Mouse (Mus musculus) G1E-ER4 (cell line): ENCODE results near the gene E130208F15Rik. TPM values are rescaled to one million over a fixed set of nuclear protein-coding genes. Genes with fewer than 3 reads are reported as not detected.

Experiments used
- GATA1 ChIP-seq: IDR thresholded peaks from one replicate; pipeline ENCODE4 v1.8.0; 2012; ENCODE audit warnings: low read length, inconsistent platforms
- polyA plus RNA-seq: library from polyadenylated mRNA; stranded (reverse); fragments of >175 nt; gene quantifications from 2 replicates; pipeline ENCODE4 v1.2.3, GENCODE M21; 2012

The E130208F15Rik gene
- polyA plus RNA-seq, 1 experiment = 0.44 TPM

DNA sequence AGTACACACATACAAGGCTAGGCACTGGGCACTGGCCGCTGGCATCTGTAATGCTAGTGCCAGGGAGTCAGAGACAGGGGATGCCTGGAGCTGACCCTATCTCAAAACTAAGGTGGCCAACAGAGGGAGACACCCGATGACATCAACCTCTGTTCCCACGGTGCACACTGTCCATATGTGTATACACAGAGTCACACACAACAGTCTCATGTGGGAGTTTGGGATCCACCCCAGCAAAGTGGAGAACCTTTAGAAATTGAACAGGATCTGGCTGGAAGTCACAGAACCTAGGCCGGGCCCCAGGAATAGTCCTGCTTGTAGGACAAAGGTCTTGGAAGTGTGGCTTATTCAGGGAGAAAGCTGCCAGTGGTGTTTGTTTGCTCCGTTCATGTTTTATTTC, 27.2 kb upstream of the E130208F15Rik start:
- no peak for TF ChIP-seq GATA1

GRCm38 (mm10) chr7:30295103-30295502, 26.4 kb upstream of the E130208F15Rik start:
- no peak for TF ChIP-seq GATA1

DNA sequence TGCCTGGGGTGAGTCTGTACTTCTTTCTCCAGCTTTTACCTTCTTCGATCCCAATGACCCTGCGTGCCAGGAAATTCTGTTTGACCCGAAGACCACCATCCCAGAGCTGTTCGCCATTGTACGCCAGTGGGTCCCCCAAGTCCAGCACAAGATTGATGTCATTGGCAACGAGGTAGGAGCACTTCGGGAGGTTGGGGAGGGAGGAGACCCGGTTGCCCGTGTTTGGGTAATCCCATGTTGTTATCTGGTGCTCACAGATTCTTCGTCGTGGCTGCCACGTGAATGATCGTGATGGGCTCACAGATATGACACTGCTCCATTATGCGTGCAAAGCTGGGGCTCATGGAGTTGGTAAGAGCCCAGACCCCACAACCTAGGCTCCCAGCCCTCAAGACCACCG, 24.7 kb upstream of the E130208F15Rik start:
- TF ChIP-seq GATA1 = no peak

GRCm38 (mm10) chr7:30297266-30297665, 24.3 kb upstream of the E130208F15Rik start:
- no peak for TF ChIP-seq GATA1

DNA sequence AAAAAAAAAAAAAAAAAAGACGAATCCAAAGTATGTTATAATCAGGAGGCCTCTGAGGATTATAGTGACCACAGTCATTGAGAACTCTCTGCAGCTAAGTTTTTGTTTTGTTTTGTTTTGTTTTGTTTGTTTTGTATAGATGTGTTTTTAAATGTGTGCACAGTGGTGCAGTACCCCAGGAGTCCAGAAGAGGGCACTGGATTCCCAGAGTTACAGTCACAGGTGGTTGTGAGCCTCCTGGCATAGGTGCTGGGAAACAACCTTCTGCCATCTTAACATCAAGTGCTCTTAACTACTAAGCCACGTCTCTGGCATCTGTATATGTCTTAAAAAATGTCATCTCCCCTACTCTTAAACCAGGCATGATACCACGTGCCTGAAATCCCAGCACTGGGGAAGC, 20.6 kb upstream of the E130208F15Rik start:
- no peak for TF ChIP-seq GATA1

GRCm38 (mm10) chr7:30306083-30306779, 15.3 kb upstream of the E130208F15Rik start:
- no peak for TF ChIP-seq GATA1

GRCm38 (mm10) chr7:30308076-30309005, 13.2 kb upstream of the E130208F15Rik start, which contains the start of gene Alkbh6:
TSS of gene Alkbh6 (plus strand) at chr7:30308717.
- no peak for TF ChIP-seq GATA1

GRCm38 (mm10) chr7:30309395-30310129, 12.0 kb upstream of the E130208F15Rik start:
- no peak for TF ChIP-seq GATA1

DNA sequence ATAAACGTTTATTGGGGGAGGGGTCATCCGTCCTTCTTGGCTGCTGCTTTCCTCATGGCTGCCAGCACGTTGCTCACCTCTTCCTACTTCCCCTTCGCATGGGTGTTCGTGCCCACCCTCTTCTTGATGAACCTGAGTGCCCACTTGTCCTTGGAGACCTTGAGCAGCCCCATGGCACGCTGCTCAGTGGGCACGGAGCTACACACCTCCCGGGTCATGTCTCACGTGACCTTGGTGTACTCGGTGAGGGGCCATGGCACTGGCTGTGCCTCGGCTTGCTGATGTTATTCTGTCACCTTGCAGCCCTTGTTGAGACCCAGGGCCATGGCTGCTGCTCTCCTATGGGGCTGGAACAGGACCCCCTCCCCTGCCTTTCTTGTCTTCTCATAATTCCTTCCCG, 11.4 kb upstream of the E130208F15Rik start:
- TF ChIP-seq GATA1 = no peak

DNA sequence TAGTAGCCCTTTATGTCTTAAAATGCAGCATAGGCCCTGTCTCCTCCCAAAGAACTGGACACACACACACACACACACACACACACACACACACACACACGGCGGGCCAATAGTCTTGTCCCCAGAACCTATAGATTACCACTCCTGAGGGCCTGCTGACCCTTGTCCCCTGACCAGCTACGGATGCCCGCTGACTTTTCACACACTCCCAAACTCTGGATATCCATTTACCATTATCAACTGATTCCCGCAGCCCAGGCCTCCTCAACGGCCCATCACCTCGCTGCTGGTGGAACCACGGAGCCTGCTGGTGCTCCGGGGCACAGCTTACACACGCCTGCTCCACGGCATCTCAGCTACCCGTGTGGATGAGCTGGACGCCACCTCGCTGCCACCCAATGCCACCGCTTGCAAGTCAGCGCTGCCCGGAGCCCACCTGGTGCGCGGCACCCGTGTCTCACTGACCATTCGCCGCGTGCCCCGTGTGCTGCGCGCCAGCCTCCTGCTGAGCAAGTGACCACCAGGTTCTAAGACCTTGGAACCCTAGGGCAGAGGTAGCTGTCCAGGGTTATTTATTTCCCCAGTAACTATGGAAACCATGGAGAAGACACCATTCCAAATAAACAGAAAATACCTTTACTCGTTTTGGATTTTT, 7.7 kb upstream of the E130208F15Rik start:
- TF ChIP-seq GATA1 = no peak

DNA sequence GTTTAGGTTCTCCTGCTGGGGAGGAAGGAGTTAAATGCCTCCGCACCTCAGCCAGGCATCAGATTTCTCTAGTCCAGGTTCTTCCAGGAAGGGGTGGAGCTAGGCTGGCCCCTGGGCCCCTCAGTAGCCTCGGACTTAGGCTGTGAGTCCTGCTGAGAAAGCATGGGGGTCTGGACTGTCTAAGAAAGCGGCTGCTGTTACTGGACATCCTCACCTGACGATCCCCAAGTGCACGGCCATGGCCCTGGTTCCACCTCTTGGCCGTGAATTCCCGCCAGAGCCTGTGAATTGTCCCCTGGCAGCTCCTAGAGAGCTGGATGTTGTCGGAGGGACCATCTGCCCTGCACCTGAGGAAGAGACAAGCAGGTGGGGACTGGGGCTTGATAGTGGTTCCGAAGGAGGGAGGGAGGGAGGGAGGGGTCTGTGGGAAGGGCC, 6.8 kb upstream of the E130208F15Rik start, which contains the start of gene Syne4:
Syne4 (plus strand) TSS at position 87 of the 435 bp plus-strand sequence.
- no peak for TF ChIP-seq GATA1

DNA sequence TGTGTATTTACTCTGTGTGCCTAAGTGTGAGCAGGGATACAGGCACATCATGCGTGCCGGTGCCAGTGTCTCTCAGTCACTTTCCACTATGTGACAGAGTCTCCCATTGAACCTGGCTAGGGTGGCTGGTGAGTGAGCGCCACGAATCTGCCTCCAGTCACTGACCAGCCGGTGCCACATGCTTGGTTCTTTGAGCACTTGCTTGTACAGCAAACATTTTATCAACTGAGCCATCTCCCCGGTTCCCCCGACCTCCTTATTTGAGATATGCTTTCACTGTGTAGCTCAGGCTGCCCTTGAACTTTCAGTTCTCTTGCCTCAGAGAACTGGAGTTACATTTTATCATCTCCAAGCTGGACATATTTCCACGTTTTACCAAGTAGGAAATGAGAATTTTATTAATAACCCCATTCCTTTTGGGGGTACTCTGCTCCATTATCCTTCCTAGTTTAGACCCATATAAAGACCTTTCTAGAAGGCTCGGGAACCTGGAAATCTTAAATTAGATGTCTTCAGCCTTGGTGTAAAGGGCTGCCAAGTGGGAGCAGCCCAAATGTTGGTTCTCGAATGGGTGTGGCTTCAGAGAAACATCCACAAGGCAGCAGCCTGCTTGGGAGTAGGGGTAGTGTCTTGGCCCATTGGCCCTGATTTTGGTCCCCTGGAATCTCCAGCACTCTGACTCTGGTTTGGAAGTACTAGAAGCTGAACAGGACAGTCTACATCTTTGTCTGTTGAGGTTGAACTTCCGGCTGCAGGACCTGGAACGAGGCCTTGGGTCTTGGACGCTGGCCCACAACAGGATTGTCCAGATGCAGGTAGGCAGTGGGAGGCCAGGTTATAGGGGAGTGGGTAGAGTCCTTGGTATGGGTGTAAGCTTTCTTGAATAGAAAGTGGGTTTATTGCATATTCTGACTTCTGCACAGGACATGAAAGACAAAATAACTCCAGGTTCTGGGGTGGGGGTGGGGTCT, 5.7 kb upstream of the E130208F15Rik start:
- no peak for TF ChIP-seq GATA1

DNA sequence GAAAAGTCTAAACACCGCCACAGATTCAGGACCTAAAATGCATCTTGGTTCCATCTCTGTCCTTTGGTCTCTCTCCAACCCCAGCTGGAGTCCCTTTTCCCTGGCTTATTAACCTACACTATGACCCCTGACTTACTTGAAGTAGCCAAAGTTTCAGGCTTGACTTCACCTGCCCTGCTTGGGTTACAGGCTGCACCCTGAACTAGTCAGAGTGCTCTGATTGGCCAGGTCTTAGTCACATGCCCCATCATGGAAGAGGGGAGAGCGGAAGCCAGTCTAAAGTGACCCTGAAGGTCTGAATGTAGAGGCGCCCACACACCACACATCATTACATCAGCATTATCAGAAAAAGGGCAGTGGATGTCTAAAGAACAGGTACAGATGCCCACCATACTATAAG, 3.4 kb upstream of the E130208F15Rik start:
- no peak for TF ChIP-seq GATA1

DNA sequence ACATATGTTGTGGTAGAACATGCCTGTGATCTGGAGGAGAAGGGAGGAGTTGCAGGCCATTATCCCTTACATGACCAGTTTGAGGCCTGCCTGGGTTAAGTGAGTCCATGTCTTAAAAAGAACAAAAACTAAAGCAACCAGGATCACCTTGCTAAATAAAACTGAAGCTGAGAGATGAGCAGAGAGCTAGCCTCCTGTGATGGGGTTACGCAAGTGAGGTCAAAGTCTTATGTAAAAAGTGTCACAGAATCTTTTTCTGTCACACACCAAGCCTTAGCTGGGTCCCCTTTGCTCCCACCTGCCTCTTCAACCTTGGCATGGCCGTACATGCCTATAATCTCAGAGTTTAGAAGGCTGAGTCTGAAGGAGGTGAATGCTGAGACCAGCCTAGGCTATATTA, 594 bp upstream of the E130208F15Rik start:
- TF ChIP-seq GATA1 = no peak
